Mouse (Mus musculus): ENCODE data around the gene Atp5j2.

Atp5j2 gene

GRCm38 (mm10) chr5:145200387-145200786 lies 8.5 kb upstream of the Atp5j2 start:
- DNase-seq: no peak

GRCm38 (mm10) chr5:145190875-145191798 lies 725 bp downstream of the Atp5j2 start:
- DNase-seq: peak; percentile 95

GRCm38 (mm10) chr5:145190373-145190772 lies 1.5 kb downstream of the Atp5j2 start:
- no peak for DNase-seq

- DNase-seq: no peak
Measured at GRCm38 (mm10) chr5:145189416-145189815, 2.4 kb downstream of the Atp5j2 start.

- no peak for DNase-seq
Measured at GRCm38 (mm10) chr5:145185244-145185643, 6.6 kb downstream of the Atp5j2 start.

GRCm38 (mm10) chr5:145178461-145178980 lies 13.3 kb downstream of the Atp5j2 start:
- DNase-seq: no peak

- no peak for DNase-seq
Measured at GRCm38 (mm10) chr5:145167306-145167661, 24.6 kb downstream of the Atp5j2 start.

GRCm38 (mm10) chr5:145166536-145167305 lies 25.1 kb downstream of the Atp5j2 start, which contains the start of the genes Ptcd1 and Cpsf4:
Gene Ptcd1 (minus strand): TSS chr5:145167108.
Gene Cpsf4 (plus strand): TSS chr5:145167213.
- peak; percentile 99 for DNase-seq

- DNase-seq: no peak
Measured at GRCm38 (mm10) chr5:145165184-145165583, 26.7 kb downstream of the Atp5j2 start.

- no peak for DNase-seq
Measured at GRCm38 (mm10) chr5:145164710-145165109, 27.2 kb downstream of the Atp5j2 start.

- DNase-seq: no peak
Measured at GRCm38 (mm10) chr5:145161361-145161760, 30.5 kb downstream of the Atp5j2 start.

- DNase-seq: no peak
Measured at GRCm38 (mm10) chr5:145152690-145153089, 39.2 kb downstream of the Atp5j2 start.

- no peak for DNase-seq
Measured at GRCm38 (mm10) chr5:145149294-145149693, 42.6 kb downstream of the Atp5j2 start.

- DNase-seq: no peak
Measured at GRCm38 (mm10) chr5:145147748-145148147, 44.1 kb downstream of the Atp5j2 start.

- DNase-seq: no peak
Measured at GRCm38 (mm10) chr5:145140611-145141010, 51.3 kb downstream of the Atp5j2 start.

- peak; percentile 97 for DNase-seq
Measured at GRCm38 (mm10) chr5:145139571-145140519, 52.0 kb downstream of the Atp5j2 start, which contains the start of the genes Pdap1 and Bud31. Gene Pdap1 (minus strand): TSS chr5:145140238. Gene Bud31 (plus strand): TSS chr5:145140362.

GRCm38 (mm10) chr5:145138836-145139235 lies 53.0 kb downstream of the Atp5j2 start:
- DNase-seq: peak; percentile 21
